Mouse (Mus musculus) gastrocnemius, postnatal 10 days (tissue): ENCODE measurements around the gene Tmem161a. TPM values are rescaled to one million over a fixed set of nuclear protein-coding genes. Genes with fewer than 3 reads are reported as not detected.

Source experiments
- DNase-seq: peaks from one replicate; pipeline ENCODE4 v3.0.0; 2021; ENCODE audit warnings: mixed read lengths
- total RNA-seq, 2 experiments: library from RNA; stranded (reverse); gene quantifications; 2 replicates each; pipeline ENCODE4 v1.2.3; 2021

Gene Tmem161a
- total RNA-seq, 2 experiments from 2014 or later: 72.8 to 74.7 TPM

- no peak for DNase-seq
Measured at GRCm38 (mm10) chr8:70159211-70159610, 12.9 kb upstream of the Tmem161a start.

- DNase-seq: no peak
Measured at GRCm38 (mm10) chr8:70160015-70160414, 12.1 kb upstream of the Tmem161a start.

- DNase-seq: no peak
Measured at GRCm38 (mm10) chr8:70163316-70163715, 8.8 kb upstream of the Tmem161a start.

DNA sequence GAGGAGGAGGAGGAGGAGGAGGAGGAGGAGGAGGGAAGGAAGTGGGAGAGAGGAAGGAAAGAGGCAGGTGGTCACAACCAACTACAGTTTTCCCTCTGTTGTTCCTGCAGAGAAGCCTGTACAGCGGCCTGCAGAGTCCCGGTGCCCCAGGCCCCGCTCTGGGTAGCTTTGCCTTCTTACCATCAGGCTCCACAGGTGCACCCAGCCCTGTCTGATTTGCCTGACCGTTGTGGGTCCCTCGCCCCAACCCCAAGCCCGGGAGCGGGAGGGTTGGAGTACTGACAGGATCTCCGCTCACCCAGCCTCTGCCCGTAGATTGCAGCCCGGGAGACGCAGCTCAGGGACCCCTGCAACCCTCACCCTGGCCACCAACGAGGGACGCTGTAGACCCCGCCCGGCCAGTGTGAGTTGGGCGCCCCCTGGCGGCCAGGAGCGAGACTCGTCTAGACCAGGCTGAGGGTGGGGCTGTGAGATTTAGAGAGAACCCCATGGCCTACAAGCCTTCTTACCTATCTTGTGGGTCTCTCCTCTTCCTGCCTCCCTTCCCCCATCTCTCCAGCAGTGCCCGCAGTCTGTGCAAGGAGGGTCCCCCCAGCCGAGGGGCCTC is 5.5 kb upstream of the Tmem161a start:
- DNase-seq: peak; percentile 83

- DNase-seq: no peak
Measured at GRCm38 (mm10) chr8:70170116-70170515, 2.0 kb upstream of the Tmem161a start.

DNA sequence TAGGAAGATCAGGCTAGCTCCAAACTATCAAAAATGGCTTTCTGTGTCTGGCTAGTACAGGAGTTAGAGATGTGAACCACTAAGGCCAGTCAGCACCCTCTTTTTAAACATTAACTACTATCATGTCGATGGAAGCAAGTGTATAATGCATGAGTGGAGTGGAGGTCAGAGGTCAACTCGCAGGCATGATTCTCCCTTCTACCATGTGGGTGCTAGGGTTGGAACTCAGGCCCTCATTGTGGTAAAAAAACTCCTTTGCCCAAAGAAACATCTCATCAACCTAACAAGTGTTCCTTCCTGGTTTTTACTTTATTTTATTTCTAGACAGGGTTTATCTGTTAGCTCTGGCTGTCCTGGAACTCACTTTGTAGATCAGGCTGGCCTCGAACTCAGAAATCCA is 1.4 kb upstream of the Tmem161a start:
- no peak for DNase-seq

GRCm38 (mm10) chr8:70171240-70171639 is 916 bp upstream of the Tmem161a start:
- DNase-seq: no peak

GRCm38 (mm10) chr8:70173320-70173719 is 1.2 kb downstream of the Tmem161a start:
- DNase-seq: no peak

- DNase-seq: no peak
Measured at GRCm38 (mm10) chr8:70174079-70174478, 1.9 kb downstream of the Tmem161a start.

GRCm38 (mm10) chr8:70178231-70178630 is 6.1 kb downstream of the Tmem161a start:
- no peak for DNase-seq

- no peak for DNase-seq
Measured at GRCm38 (mm10) chr8:70179082-70179481, 6.9 kb downstream of the Tmem161a start.

- DNase-seq: no peak
Measured at GRCm38 (mm10) chr8:70181212-70181902, 9.2 kb downstream of the Tmem161a start.

- DNase-seq: no peak
Measured at GRCm38 (mm10) chr8:70181903-70182252, 9.7 kb downstream of the Tmem161a start.

DNA sequence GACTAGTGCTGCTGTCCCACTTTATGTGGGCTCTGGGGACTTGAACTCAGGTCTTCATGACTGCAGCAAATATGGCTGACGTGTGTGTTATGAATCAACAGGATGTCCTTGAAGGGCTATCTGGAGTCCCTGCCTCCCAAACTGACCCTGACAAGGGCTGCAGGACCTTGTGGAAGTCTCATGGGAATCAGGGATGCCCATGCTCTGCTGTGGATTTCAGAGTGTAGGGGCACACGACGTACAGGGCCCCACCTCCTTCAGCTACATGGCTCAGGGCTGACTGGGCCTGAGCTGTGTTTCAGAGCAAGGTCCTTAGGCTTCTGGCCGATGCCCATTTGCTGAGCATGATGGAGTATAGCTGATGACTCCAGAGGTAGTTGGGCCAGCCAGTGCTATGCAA is 11.0 kb downstream of the Tmem161a start:
- DNase-seq: no peak

GRCm38 (mm10) chr8:70188707-70189106 is 16.6 kb downstream of the Tmem161a start:
- no peak for DNase-seq

DNA sequence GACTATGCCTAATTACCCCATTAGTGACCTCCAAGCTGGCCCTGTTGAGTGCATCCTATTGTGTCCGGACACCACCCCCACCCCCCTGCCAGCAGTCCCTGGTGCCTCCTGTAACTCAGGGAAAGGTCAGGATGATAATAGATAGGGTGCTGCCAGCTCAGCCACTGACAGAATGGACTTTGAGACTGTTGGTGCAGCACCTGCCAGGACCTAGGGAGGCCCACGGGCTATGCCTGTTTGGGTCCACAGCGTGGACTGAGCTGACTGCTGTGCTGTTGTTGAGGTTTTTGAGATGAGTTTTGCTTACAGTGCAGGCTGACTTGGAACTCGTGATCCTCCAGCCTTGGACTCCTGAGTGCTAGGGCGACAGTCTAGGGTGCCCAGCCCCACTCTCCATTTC is 21.1 kb downstream of the Tmem161a start:
- DNase-seq: no peak

DNA sequence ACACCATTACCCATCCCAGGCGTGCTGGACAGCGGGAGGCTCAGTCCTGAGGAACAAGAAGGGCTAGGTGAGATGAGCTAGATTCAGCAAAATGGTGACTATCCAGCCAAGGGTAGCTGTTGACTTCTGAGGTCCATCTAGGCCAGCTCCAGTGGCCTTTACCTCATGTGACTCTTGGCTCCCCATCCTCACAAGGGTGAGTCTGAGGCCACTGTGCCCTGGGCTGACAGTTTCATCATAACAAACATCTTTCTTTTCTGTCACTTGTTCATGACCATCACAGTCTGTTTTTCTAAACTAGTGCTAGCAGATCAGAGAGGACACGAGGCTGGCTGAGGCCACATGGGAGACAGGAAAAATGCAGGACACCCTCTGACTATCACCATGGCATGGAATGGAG is 22.0 kb downstream of the Tmem161a start:
- DNase-seq: no peak

DNA sequence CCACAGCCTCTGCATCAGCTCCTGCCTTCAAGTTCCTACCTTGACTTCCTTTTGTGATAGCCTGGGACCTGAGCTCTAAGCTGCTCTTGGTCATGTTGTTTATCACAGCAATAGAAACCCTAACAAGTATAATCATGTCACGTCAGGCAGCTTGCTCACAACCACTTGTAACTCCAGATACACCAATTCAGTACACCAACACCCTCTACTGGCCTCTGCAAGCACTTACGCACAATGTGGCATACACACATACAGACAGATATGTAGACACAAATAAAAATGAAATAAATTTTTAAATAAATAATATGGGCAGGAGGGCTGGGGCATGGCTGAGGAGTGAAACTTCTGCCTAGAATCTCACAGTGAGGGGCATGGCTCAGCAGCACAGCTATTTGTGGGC is 23.6 kb downstream of the Tmem161a start:
- no peak for DNase-seq

GRCm38 (mm10) chr8:70197603-70198002 is 25.4 kb downstream of the Tmem161a start:
- no peak for DNase-seq

DNA sequence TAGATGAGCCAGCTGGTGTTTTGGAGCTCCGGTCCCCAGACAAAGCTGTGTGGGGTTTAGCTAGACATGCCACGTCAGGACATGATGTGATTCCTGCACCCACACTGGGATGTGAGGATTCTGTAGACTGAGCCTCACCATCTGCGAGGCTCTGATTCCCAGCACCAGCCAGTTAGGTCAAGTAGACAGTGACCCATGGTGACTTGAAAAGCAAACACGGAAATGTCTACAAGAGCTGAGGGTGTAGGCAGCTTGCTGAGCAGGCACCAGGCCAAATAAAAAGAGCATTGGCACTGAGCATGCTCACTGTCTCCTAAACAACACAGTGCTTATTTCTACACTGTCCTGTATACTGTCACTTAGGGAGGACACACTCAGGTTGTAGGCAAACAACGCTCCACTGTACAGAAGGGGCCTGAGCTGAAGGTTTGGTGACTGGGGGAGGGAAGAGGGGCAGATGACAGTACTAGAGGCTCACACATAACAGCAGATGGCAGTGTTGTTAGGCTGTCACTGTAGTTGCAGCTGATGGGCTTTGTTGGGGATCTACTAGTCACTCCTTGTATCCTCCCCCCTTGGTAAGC is 28.0 kb downstream of the Tmem161a start:
- DNase-seq: no peak

DNA sequence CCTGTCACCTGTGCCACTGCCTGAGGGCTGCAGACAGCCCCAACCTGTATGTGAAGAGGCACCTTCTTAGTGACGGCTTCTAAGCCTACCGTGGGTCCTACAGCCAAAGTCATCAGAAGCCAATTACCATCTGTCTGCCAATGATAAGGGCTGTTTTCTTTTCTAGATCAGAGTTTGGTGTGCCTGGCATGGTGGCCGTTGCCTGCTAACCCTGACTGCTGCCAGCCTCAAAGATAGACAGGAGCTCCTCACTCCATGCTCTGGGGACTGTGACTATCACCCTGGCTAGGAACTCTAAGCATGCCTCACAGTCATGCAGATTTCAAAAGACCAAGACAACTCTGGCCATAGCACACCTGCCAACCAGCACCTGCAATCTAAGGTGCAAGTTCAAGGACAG is 29.3 kb downstream of the Tmem161a start:
- DNase-seq: no peak

DNA sequence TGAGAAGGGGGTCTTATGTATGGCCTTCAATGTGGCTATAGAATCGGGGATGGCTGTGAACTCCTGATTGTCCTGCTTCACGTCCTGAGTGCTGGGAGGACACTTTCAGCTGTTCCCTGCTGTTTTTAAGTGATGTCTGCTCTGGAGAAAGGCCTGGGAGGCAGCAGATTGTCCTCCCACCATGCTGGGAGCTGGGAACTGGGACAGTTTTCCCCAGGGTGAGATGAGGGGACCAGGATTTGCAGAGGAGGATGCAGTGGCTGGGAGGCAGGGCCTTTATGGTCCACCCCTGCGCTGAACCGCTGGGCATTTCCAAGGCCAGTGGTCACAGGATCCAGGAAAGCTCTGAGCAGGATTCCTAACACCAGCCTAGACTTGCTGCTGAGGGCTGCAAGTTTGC is 30.9 kb downstream of the Tmem161a start:
- DNase-seq: no peak

GRCm38 (mm10) chr8:70204757-70205156 is 32.6 kb downstream of the Tmem161a start:
- no peak for DNase-seq

DNA sequence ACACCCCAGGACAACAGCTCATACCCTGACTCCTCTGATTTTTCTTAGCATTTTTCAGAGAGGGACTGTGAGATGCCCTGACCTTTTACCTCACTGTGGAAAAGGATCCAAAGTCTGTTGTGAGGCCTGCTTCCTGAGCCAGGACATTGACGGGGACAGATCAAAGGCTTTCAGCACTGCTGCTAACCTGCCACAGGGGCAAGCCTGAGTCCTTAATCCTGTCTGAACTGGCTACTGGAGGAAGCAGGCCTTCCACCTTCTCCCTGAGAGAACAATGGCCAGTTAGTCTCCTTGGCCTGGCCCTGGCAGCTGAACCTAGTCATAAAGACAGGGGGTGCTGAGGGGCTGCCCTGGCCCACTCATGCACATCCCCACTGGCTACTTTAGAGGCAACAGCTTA is 36.0 kb downstream of the Tmem161a start:
- DNase-seq: no peak
